Mouse (Mus musculus): Measurements from ENCODE around the gene Traf3ip2. TPM values are rescaled to one million over a fixed set of nuclear protein-coding genes. Genes with fewer than 3 reads are reported as not detected.

Traf3ip2 gene
- 0.87 TPM for polyA plus RNA-seq (2014; fragmentation: Illumina TruSeq; extraction: RNeasy Lipid Tissue Mini Kit (QIAGEN cat#74804); ENCODE audit: low read depth, low replicate concordance)

DNA sequence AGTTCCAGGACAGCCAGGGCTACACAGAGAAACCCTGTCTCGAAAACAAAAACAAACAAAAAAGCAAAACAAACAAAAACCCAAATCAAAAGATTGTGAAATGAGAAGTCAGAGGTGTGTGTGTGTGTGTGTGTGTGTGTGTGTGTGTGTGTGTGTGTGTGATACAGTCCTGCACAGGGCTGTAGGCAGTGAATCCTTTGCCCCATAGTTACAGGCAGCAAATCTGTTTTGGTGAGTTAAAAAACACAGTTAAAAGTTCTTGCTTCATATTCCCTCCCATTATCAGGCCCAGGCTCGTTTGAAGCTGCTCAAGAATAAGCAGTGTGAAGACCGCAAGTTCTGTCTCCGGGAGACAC is at the start of gene Traf3ip2:
Traf3ip2 (plus strand) TSS at position 302 of the 356 bp plus-strand sequence.

Other genes starting within 250 kb of the Traf3ip2 start
- gene Fyn, start 244.1 kb upstream of the Traf3ip2 start, polyA plus RNA-seq (2014; fragmentation: Illumina TruSeq; extraction: RNeasy Lipid Tissue Mini Kit (QIAGEN cat#74804); ENCODE audit: low read depth, low replicate concordance) = 34.5 TPM
- gene Rev3l, start 119.2 kb downstream of the Traf3ip2 start, polyA plus RNA-seq (2014; fragmentation: Illumina TruSeq; extraction: RNeasy Lipid Tissue Mini Kit (QIAGEN cat#74804); ENCODE audit: low read depth, low replicate concordance) = 108 TPM